Mouse (Mus musculus) ovary, postnatal 14 days (tissue): ENCODE measurements around the gene Atp6v1f.

Source experiments
- DNase-seq: peaks from one replicate; pipeline ENCODE4 v3.0.0; 2022; ENCODE audit warnings: low spot score

The Atp6v1f gene

GRCm38 (mm10) chr6:29467583-29468354 is at the start of gene Atp6v1f:
Gene Atp6v1f, plus strand, starts transcription at chr6:29467718.
- peak; percentile 84 for DNase-seq

GRCm38 (mm10) chr6:29420596-29420995 is 46.9 kb upstream of the Atp6v1f start:
- no peak for DNase-seq

GRCm38 (mm10) chr6:29425118-29425517 is 42.4 kb upstream of the Atp6v1f start:
- DNase-seq: no peak

- DNase-seq: no peak
Observed at GRCm38 (mm10) chr6:29426331-29426730, 41.2 kb upstream of the Atp6v1f start.

- no peak for DNase-seq
Observed at GRCm38 (mm10) chr6:29428171-29428570, 39.3 kb upstream of the Atp6v1f start.

- no peak for DNase-seq
Observed at GRCm38 (mm10) chr6:29430681-29431420, 36.7 kb upstream of the Atp6v1f start.

- no peak for DNase-seq
Observed at GRCm38 (mm10) chr6:29431473-29431872, 36.0 kb upstream of the Atp6v1f start.

- no peak for DNase-seq
Observed at GRCm38 (mm10) chr6:29432156-29432555, 35.4 kb upstream of the Atp6v1f start.

- no peak for DNase-seq
Observed at GRCm38 (mm10) chr6:29432676-29433037, 34.9 kb upstream of the Atp6v1f start.

- DNase-seq: peak; percentile 35
Observed at GRCm38 (mm10) chr6:29433038-29433803, 34.3 kb upstream of the Atp6v1f start, which contains the start of gene Flnc. Gene Flnc, plus strand, starts transcription at chr6:29433256.

- DNase-seq: peak; percentile 37
Observed at GRCm38 (mm10) chr6:29433804-29434795, 33.4 kb upstream of the Atp6v1f start.

- peak; percentile 57 for DNase-seq
Observed at GRCm38 (mm10) chr6:29434911-29435691, 32.4 kb upstream of the Atp6v1f start.

GRCm38 (mm10) chr6:29435940-29436451 is 31.5 kb upstream of the Atp6v1f start:
- peak; percentile 33 for DNase-seq

- peak; percentile 42 for DNase-seq
Observed at GRCm38 (mm10) chr6:29436461-29436934, 31.0 kb upstream of the Atp6v1f start.

- no peak for DNase-seq
Observed at GRCm38 (mm10) chr6:29439251-29439650, 28.3 kb upstream of the Atp6v1f start.

GRCm38 (mm10) chr6:29439789-29440188 is 27.7 kb upstream of the Atp6v1f start:
- DNase-seq: no peak

GRCm38 (mm10) chr6:29444773-29445172 is 22.7 kb upstream of the Atp6v1f start:
- DNase-seq: no peak

- DNase-seq: no peak
Observed at GRCm38 (mm10) chr6:29445354-29445753, 22.2 kb upstream of the Atp6v1f start.

- no peak for DNase-seq
Observed at GRCm38 (mm10) chr6:29449858-29450257, 17.7 kb upstream of the Atp6v1f start.

- no peak for DNase-seq
Observed at GRCm38 (mm10) chr6:29450667-29451066, 16.9 kb upstream of the Atp6v1f start.
